Mouse (Mus musculus) stomach, postnatal 0 days (tissue): ENCODE measurements at regions not wholly inside any gene's neighbourhood (a gene's known extent, or its start where the extent isn't known, plus 50 kb on each side); places are given as distances from the start of the nearest gene placed in this dataset.

Source experiments
- CTCF ChIP-seq: IDR thresholded peaks from 2 replicates; pipeline ENCODE4 v1.5.1; 2016; ENCODE audit warnings: antibody characterized with exemption, low read depth, mild to moderate bottlenecking, moderate library complexity
- EP300 ChIP-seq: optimal IDR thresholded peaks from 2 replicates; pipeline ENCODE3; 2016; ENCODE audit warnings: antibody characterized with exemption

GRCm38 (mm10) chr1:164586066-164586989, 128.2 kb upstream of the Atp1b1 start:
- no peak for TF ChIP-seq CTCF
- no peak for TF ChIP-seq EP300
